Mouse (Mus musculus) liver, embryonic 14.5 days (tissue): ENCODE data around the gene Ferd3l. TPM values are rescaled to one million over a fixed set of nuclear protein-coding genes. Genes with fewer than 3 reads are reported as not detected.

ENCODE experiments used
- ATAC-seq: fragments of 200-750 bp; cut with Nextera tagmentation; 2 replicates; pipeline ENCODE4 v1.8.0; 2017; ENCODE audit warnings: moderate number of reproducible peaks, mild to moderate bottlenecking, moderate library complexity; ENCODE audit not compliant: insufficient read depth
- DNase-seq, 3 experiments: peaks; one replicate each; pipeline ENCODE4 v3.0.0-alpha.2; 2012 to 2013; ENCODE audit warnings: low read depth in 3 of 3, low spot score in 3 of 3
- H3K27ac ChIP-seq: fragments of 300-500 bp; sonication (generic); 2 replicates; pipeline ENCODE4 v1.5.1; 2014; ENCODE audit warnings: moderate library complexity, mild to moderate bottlenecking, control low read depth, inconsistent platforms
- H3K27me3 ChIP-seq: fragments of 300-500 bp; sonication (generic); 2 replicates; pipeline ENCODE4 v1.6.1; 2014; ENCODE audit warnings: mild to moderate bottlenecking, low read length, moderate library complexity; ENCODE audit not compliant: control insufficient read depth, insufficient read depth
- H3K36me3 ChIP-seq: fragments of 300-500 bp; sonication (generic); replicated peaks from 2 replicates; pipeline ENCODE4 v1.6.1; 2014; ENCODE audit warnings: low read depth; ENCODE audit not compliant: control insufficient read depth, insufficient read depth
- H3K4me1 ChIP-seq, 2 experiments: fragments of 200-500 bp in 1 of 2; fragments of 300-500 bp in 1 of 2; sonication (generic) in 1 of 2; replicated peaks; 2 replicates each; pipeline ENCODE4 v1.6.1; 2012 to 2014; ENCODE audit warnings: antibody characterized with exemption in 1 of 2, inconsistent platforms in 1 of 2, low read length in 1 of 2; ENCODE audit not compliant: control insufficient read depth in 2 of 2, insufficient read depth in 2 of 2
- H3K4me2 ChIP-seq: fragments of 300-500 bp; sonication (generic); 2 replicates; pipeline ENCODE4 v1.6.1; 2014; ENCODE audit warnings: low read depth, mild to moderate bottlenecking, control low read depth, moderate library complexity
- H3K4me3 ChIP-seq, 2 experiments: fragments of 200-500 bp in 1 of 2; fragments of 300-500 bp in 1 of 2; sonication (generic) in 1 of 2; 2 replicates each; pipeline ENCODE4 v1.5.1; 2012 to 2014; ENCODE audit warnings: low read depth in 2 of 2, low read length in 2 of 2, mild to moderate bottlenecking in 2 of 2, control low read depth in 1 of 2, inconsistent platforms in 1 of 2, moderate library complexity in 1 of 2; ENCODE audit not compliant: insufficient read depth in 1 of 2
- H3K9ac ChIP-seq: fragments of 300-500 bp; sonication (generic); replicated peaks from 2 replicates; pipeline ENCODE4 v1.6.1; 2014; ENCODE audit warnings: mild to moderate bottlenecking, control low read depth, moderate library complexity
- H3K9me3 ChIP-seq: fragments of 300-500 bp; sonication (generic); 2 replicates; pipeline ENCODE4 v1.6.1; 2016; ENCODE audit warnings: low read length, mixed read lengths; ENCODE audit not compliant: control insufficient read depth
- CTCF ChIP-seq: IDR thresholded peaks from 2 replicates; pipeline ENCODE4 v1.5.1; 2016; ENCODE audit warnings: antibody characterized with exemption, low read depth, control low read depth
- EP300 ChIP-seq: IDR thresholded peaks from 2 replicates; pipeline ENCODE4 v1.6.1; 2016; ENCODE audit warnings: antibody characterized with exemption, low read depth
- WGBS: fragments of 180-500 bp; shearing (Covaris S2); extraction: QIAGEN DNeasy Blood & Tissue Kit; methylation state at CpG from one replicate; pipeline ENCODE4 v1.1.7; 2014; ENCODE audit not compliant: insufficient replicate concordance; 5-methylcytosine and 5-hydroxymethylcytosine counted together
- polyA plus RNA-seq, 2 experiments: library from polyadenylated mRNA; depleted of rRNA in 1 of 2; stranded (reverse) in 1 of 2; unstranded in 1 of 2; fragments of >200 nt; fragmentation: Nextera tagmentation in 1 of 2; extraction: Ambion mirVana in 1 of 2; gene quantifications; 2 replicates each; pipeline versions ENCODE4 v1.2.1 to v1.2.3; 2012 to 2014

The Ferd3l gene
- polyA plus RNA-seq, 2 experiments, result not detected

GRCm38 (mm10) chr12:33952843-33953242 is 24.6 kb downstream of the Ferd3l start:
- Histone ChIP-seq H3K9ac (no peak overlapping the region), H3K4me3 (no peak overlapping the region), H3K9me3 (no peaks in the 10 kb centered on the region), H3K4me2 (no peak overlapping the region), H3K27me3 (peaks cover 36% of the 10 kb centered on the region), H3K36me3 (no peaks in the 10 kb centered on the region), H3K27ac (no peak overlapping the region), H3K4me1 (no peaks in the 10 kb centered on the region)
- WGBS, result 7% methylated on average over 3 of the region's 3 CpGs
- no peak for TF ChIP-seq EP300
- no peak for TF ChIP-seq CTCF
- ATAC-seq (no peak), DNase-seq (no peak)

GRCm38 (mm10) chr12:33954931-33955565 is 26.8 kb downstream of the Ferd3l start:
- no peak for DNase-seq
- WGBS, result 14% methylated on average over 8 of the region's 8 CpGs
- no peak overlapping the region for H3K4me3 ChIP-seq
- peaks cover 54% of the 10 kb centered on the region for H3K27me3 ChIP-seq
- H3K27ac ChIP-seq, result no peak overlapping the region
- no peak overlapping the region for H3K9ac ChIP-seq
- no peak for ATAC-seq
- TF ChIP-seq EP300 (no peak), CTCF (no peak)
- no peaks in the 10 kb centered on the region for H3K9me3 ChIP-seq
- H3K4me2 ChIP-seq, result no peak overlapping the region
- H3K4me1 ChIP-seq, result no peaks in the 10 kb centered on the region
- no peaks in the 10 kb centered on the region for H3K36me3 ChIP-seq

- H3K4me1 ChIP-seq, result no peaks in the 10 kb centered on the region
- H3K9me3 ChIP-seq, result no peaks in the 10 kb centered on the region
- no peak overlapping the region for H3K9ac ChIP-seq
- 3% methylated on average over 28 of the region's 28 CpGs for WGBS
- H3K36me3 ChIP-seq, result no peaks in the 10 kb centered on the region
- DNase-seq (no peak), ATAC-seq (no peak)
- H3K27ac ChIP-seq, result no peak overlapping the region
- no peak for TF ChIP-seq EP300
- no peak for TF ChIP-seq CTCF
- peaks cover 57% of the 10 kb centered on the region for H3K27me3 ChIP-seq
- no peak overlapping the region for H3K4me3 ChIP-seq
- no peak overlapping the region for H3K4me2 ChIP-seq
These were observed 27.5 kb downstream of the Ferd3l start for GRCm38 (mm10) chr12:33955606-33956295.

GRCm38 (mm10) chr12:33956576-33957399 is 28.6 kb downstream of the Ferd3l start:
- DNase-seq, result no peak
- no peak overlapping the region for H3K9ac ChIP-seq
- TF ChIP-seq CTCF (no peak), EP300 (no peak)
- no peaks in the 10 kb centered on the region for H3K4me1 ChIP-seq
- H3K36me3 ChIP-seq, result no peaks in the 10 kb centered on the region
- no peak for ATAC-seq
- peak overlapping the region in 1 of 2 experiments; percentile 12; a peak in 1 of 4 replicates for H3K4me3 ChIP-seq
- H3K4me2 ChIP-seq, result peak overlapping the region; percentile 50; the same call in 1 of the 2 replicates
- H3K27me3 ChIP-seq, result peaks cover 66% of the 10 kb centered on the region
- H3K27ac ChIP-seq, result no peak overlapping the region
- WGBS, result 2% methylated on average over 41 of the region's 43 CpGs
- no peaks in the 10 kb centered on the region for H3K9me3 ChIP-seq
